Mouse (Mus musculus): ENCODE measurements around the gene Cyfip2.

Gene Cyfip2

DNA sequence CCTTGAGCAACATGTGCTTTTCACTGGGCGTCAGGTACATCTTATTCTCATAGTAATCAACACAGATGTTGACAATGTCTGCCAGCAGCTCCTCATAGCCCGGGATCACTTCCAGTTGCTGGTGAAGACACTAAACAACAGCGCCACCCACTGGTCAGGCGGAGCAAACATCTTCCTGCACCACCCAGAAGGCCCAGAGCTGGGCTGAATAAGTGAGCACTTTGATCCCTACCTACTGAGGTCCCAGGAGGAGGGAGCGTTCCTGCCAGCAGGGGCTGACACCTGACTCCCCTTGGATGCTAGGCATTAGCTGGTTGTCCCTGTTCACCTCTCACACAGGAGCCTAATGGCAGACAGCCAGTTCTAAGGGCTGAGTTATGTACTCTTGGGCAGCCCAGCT lies 35.9 kb downstream of the Cyfip2 start:
- DNase-seq (ENCODE audit: low spot score in 2 of 2), result no peak

DNA sequence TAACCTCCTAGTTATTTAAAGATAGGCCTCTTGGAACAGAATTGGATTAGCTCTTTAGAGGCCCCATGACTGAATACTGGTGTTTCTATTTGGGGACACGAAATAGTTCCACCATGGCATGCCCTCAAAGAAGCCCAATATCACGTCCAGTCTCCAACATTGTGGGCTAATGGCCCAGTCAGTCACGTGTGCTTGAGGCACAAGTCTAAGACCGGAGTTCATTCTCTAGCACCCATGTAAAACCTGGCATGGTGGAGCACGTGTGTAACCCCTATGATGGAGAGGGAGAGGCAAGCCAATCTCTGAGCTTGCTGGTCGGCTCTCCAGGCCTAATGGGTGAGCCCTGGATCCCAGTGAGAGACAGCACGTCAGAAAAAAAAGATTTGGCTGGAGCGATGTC lies 36.5 kb downstream of the Cyfip2 start:
- DNase-seq (ENCODE audit: low spot score in 2 of 2), result no peak

DNA sequence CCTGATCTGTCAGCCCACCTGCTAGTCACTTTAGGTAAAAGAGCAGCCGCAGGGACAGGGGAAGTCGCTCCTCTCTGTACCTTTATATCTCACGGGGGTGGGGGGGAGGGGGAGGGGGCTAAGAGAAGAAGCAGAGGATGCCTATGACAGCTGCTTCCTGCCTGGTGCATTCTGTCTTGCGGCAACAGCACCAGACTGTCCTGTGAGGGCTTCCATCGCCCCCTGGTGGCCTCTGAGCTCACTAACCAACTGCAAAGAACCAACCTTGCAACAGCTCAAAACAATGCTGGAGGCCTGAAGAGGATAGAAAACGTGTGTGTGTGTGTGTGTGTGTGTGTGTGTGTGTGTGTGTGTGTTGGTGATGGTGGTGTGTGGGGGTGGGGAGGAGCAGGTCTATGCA lies 37.4 kb downstream of the Cyfip2 start:
- peak in 1 of 2 experiments; percentile 79 for DNase-seq (ENCODE audit: low spot score in 2 of 2)

DNA sequence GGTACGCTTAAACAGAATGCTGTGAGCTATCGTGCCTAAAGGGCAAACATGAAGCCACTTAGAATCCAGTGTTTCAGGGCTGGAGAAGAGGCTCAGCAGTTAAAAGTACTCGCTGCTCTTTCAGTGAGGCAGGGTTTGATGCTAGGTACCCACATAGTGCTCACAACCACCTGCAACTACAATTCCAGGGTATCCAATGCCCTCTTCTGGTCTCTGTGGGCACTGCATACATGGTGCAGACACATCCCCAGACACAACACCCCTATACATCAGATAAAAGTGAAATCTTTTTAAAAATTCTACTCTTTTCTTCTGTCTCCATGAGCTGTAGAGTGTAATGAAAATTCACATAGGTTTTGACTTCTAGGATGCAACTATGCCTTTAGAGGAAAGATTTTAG lies 38.7 kb downstream of the Cyfip2 start:
- no peak for DNase-seq (ENCODE audit: low spot score in 2 of 2)

DNA sequence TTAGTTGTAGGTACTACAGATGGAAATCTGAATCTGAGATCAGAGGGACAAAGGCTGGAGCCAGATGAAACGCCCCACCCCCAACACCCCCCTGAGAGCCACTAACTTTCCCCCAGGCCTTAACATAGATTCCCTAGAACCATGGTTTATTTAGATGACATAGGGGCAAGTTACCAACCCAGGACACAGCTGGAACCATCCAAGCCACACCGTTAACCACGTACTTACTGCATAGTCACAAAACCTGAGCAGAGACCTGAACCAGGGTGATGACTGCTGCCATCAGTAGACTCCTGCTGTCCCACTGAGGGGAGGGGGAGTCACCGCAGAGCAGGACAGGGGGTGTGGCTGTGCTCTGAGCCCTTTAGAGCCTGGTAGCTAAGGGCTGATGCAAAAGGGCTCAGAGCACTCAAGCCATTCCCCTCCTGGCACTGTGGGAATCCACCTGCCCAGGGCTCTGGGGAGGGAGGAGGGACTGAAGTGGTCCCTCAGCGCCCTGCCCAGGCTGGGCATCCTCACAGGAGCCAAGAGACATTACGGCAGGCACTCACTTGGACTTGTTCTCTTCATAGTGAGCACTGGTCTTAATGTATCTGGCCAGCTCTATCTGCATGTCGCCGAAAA lies 40.5 kb downstream of the Cyfip2 start:
- DNase-seq (ENCODE audit: low spot score in 2 of 2), result no peak

DNA sequence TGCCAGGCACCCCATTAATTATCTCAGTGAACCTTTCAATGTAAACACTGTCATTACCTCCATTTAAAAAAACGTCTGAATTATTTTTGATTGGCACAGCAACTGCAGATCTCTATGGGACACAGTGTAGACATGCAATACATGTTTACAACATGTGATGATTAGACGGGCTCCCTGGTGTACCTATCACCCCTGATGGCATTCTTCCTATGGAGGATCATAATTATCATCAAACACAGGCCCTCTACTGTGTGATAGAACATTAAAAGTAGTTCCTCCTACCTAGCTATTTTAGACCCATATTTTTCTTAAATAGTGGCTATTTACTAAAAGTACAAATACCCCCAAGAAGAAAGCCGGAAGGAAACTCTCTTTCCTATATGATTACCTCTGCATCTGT lies 42.8 kb downstream of the Cyfip2 start:
- DNase-seq (ENCODE audit: low spot score in 2 of 2), result no peak

DNA sequence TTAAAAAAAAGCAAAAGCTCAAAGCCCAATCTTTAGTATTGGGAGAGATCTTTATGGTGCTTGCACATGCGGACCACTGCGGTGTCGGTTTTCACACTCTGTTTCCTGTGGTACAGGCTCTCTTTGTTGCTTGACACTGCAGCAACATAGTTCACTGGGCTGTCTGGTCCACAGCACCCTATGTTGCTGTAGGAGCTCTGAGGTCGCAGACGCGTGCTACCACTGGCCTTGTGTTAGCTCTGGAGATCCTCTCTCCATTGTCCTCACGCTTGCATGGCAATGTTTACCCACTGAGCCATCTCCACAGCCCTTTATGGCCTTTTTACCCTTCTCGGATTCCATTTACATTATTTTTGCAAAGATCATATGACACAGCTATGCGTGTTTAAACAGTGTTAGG lies 43.3 kb downstream of the Cyfip2 start:
- no peak for DNase-seq (ENCODE audit: low spot score in 2 of 2)

DNA sequence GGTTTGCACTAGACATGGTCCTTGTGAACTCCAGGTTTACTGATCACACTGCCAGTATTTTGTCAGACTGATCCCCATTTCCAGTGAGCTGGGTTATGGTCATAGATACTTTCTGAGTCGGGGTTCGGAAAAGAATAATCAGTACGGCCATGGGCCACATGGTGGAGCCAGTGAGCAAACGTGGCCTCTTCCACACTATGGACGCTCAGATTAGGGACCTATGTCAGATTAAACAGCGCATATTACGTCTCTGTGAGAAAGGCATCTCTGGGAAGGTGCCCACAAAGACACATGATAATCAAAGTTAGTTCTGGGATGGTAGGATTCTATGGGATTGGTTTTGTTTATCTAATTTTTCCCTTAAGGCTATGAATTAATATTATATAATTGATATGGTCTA lies 43.7 kb downstream of the Cyfip2 start:
- peak in 1 of 2 experiments; percentile 74 for DNase-seq (ENCODE audit: low spot score in 2 of 2)

DNA sequence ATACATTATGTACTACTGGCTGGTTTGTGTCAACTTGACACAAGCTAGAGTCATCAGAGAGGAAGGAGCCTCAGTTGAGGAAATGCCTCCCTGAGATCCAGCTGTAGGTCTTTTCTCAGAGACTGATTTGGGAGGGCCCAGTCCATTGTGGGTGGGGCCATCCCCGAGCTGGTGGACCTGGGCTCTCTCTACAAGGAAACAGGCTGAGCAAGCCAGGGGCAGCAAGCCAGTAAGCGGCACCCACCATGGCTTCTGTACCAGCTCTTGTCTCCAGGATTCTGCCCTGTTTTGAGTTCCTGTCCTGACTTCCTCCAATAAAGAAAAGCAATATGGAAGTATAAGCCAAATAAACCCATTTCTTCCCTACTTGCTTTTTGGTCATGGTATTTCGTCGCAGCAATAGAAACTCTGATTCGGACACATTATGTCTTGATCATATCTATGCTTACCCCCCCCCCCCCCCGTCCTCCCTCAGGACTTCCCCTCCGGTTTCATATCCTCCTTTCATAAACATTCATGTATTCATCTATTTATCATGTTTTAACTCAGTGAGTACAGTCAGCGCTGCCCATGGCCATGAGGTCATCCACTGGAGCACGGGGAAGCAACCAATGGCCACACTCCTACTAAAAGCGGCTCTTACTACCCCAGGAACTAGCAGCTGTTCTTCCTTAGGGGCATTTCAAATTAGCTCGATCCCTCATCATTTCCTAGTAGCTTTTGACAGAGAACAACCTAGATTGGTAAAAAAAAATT lies 47.5 kb downstream of the Cyfip2 start:
- no peak for DNase-seq (ENCODE audit: low spot score in 2 of 2)

DNA sequence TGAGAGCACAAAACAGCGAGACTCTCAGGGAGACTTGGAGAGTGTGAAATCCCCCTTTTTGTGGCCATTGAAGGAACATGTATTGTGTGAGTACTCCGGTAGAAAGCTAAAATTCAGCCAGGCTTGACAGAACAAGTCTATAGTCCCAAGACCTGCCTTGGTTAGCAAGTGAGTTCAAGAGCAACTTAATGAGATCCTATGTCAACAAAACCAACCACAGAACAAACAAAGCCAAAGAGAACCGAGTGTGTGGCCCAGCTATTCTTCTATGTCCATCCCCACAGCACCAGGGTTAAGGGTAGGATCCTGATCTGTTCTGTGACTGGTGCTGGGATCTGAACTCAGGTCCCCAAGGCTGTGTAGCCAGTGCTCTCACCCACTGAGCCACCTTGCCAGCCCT lies 48.1 kb downstream of the Cyfip2 start:
- DNase-seq (ENCODE audit: low spot score in 2 of 2), result no peak

DNA sequence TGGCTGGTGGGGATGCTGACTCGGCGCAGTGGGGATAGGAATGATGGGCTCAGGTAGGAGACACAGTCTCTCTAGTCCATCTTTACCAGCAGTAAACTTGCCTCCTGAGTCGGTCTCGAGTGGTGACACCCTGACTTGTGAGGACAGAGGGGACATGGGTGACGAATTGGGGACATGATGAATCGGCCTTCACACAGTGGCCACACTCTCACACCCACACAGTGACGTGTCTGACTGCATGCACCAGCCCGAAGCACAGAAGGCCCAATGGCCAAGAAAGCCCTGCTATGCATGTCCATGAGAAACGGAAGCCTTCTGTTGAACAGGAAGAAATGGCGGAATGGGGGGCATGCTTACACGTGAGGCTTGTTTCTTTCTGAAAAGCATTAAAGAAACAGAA lies 49.4 kb downstream of the Cyfip2 start:
- DNase-seq (ENCODE audit: low spot score in 2 of 2), result no peak

DNA sequence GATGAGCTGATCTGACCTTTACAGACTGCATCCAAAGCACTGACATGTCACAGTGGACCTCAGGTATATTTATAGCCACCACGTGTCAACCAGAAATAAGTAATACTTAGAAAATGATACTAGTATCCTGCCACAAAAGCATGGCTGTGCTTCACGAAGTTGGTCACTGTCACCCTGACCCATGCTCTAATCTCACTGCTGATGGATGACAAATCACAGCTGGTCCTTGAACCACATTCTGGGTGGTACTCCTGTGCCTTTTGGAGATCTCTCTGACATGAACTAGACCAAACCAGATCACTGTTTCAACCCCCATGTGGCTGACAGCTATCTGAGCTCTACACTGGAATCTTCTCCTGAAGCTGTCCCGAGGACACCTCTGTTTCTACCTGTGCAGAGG lies 49.8 kb downstream of the Cyfip2 start:
- DNase-seq (ENCODE audit: low spot score in 2 of 2), result no peak

DNA sequence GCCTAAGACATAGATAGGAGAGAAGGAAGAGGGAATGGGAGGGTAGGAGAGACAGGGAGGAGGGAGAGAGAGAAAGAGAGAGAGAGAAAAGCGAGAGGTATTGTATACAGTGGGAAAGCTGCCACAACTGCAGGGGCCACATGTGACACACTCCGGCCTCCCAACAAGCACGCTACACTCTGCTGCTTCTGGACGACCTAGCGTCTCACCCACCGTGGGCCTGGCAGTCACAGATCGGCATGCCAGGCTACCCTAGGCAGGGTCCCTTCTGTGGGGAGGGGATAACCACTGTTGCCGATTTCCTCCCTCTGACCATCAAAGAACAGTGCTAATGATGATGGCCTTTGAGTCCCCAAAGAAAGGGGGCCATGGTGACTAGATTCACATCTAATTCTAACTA lies 53.9 kb downstream of the Cyfip2 start:
- DNase-seq (ENCODE audit: low spot score in 2 of 2), result no peak

DNA sequence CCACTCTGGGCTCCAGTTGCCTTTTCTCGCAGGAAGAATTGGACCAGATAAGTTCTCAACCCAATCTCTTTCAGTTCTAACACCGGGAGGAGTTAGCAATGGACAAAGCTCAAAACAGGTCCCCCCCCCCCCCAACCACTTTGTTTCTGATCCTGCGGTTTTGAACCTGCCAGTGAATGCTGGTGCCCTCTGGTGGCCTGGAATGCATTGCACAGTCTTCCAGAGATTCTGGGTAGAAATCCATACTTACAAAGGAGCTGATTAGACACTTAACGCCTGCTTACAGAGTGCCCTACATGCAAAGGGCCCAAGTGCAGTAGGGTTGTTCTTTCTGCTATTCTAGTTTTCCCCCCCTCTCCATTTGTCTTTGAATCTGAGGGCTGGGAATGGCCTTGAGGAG lies 54.5 kb downstream of the Cyfip2 start:
- no peak for DNase-seq (ENCODE audit: low spot score in 2 of 2)

DNA sequence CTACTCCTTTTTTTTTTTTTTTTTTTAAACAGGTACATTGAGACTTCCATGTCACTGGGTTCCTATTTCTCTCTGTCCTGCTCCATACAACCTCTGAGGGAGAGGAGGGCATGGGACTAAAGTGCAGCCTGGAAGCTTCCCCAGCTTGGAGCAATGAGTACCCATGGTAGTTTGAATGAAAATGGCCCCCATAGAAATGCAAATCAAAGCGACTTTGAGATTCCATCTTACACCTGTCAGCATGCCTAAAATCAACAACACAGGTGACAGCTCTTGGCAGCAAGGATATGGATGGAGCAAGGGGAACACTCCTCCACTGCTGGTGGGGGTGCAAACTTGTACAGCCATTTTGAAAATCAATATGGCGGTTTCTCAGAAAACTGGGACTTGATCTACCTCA lies 57.4 kb downstream of the Cyfip2 start:
- DNase-seq (ENCODE audit: low spot score in 2 of 2), result no peak

DNA sequence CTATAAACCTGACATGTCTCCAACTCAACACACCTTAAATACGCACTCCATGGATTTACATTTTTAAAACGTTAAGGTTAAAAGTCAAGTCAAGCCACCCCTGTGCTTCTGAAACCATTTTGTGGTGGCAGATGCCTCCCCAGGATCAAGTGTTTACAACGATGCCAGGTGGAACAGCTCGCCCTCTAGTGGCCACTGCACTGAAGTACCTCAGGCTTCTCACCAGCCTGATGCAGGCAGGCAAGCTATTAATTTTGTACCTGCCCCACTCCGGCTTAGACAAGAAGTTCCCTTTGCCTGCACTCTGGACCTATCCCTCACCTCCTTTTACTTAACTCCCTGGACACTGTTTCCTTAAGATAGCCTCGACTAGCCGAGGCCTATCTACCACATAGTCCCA lies 60.7 kb downstream of the Cyfip2 start:
- DNase-seq (ENCODE audit: low spot score in 2 of 2), result peak in 1 of 2 experiments; percentile 76

DNA sequence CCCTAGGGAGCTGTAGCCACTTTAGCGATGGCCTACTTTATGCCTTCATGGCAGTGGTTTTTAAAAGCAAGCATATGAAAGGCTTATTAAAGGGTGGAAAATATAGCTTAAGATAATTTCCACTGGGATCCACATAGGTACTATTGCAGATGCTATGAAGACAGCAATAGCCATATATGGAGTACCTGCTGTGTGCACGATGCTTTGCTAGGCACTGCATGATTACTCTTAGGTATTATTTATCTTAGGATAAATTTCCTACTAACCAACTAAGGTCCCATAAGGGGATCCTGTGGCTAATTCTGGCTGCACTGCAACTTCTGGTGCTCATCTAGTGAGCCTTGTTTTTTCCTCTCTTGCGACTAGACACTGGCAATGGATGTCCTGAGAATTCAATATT lies 64.3 kb downstream of the Cyfip2 start:
- DNase-seq (ENCODE audit: low spot score in 2 of 2), result no peak

DNA sequence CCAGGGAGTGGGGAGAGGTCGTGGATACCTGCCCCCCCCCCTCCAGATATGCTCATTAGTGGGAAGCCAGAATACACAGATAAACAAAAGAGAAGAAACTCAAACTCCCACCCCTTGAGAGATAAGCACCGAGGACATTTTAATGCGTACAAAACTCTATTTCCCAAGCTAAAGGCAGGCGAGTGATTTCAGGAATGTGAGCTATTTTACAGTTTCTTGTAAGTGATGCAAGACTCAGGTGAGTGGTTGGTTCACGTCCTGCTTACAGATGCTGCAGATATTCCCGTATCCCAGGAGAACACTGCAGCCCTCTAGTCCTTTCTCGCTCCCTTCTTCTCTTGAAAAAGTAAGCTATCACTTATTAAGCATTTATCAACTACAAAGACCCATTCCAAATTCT lies 66.3 kb downstream of the Cyfip2 start:
- DNase-seq (ENCODE audit: low spot score in 2 of 2), result no peak

DNA sequence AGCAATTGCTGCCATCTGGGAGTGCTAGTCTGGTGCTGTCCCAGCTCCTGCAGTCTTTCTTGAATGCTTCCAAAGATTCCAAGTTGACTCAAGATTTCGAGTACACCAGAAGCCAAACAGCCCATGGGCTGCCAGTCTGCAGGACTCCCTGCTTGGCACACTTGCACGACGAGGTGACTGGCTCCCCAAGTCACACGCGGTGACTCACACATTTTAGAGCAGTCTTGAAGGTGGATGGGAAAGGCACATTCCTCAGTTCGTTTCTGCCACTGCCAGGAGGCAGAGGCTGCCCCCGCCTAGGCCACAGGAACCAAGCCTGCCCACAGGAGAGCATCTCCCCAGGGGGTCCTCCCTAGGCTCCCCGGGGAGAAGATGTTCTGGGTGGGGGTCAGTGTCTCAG lies 66.7 kb downstream of the Cyfip2 start:
- DNase-seq (ENCODE audit: low spot score in 2 of 2), result peak; percentile 46 to 67

DNA sequence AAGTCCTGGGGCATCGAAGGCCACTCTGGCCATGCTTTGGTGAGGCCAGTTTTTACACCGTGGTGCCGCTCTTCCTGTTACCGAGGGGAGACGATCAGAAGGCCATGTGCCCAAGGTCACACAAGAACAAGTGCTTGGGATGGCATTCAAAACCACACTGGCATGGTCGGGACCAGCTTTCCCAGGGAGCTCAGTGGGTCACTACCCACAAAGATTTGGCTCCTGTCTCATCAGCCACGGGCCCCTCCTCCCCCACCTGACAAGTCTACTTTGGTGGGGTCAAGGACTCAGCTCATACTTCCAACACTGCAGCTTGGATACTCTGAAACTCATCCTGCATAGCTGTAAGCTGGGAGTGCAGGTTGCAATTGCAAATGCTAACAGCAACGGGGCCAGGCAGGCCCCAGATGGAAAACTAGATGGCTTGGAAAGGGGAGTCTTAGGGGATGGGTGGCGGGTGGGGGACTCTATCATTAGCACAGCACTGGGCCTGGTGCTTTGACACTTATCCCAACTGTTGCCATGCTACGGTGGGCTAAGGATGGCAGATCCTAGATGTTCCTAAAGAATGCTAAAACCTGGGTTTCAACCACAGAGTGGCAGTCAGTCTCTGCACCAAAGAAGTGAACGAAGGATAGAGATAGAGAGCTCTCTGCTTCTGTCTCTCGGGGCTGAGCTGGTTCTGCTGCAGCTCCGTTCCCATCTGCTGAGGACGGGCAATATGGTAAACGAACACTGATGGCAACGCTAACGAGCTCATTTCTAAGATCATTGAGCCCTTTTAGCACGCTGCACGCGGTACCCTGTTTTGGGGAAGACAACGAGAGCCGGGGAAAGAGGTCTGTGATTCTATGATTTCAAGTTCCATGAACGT lies 67.7 kb downstream of the Cyfip2 start:
- DNase-seq (ENCODE audit: low spot score in 2 of 2), result no peak

DNA sequence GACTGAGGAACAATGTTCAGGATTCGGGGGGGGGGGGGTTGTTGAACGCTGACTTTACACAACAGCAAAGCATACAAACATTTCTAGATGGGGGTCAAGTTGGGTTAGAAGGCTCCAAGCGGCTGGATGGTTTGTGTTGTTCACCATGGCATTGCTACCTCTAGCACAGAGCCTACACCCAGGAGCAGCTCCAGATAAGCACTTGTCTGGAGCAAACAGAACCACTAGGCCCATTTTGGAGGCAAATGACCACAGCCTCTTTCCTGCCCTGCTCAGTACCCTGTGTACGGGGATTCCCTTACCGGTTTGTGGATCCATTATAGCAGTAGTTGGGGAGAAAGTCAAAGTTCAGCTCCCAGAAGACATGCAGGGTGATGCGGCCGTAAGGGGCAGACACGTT lies 70.7 kb downstream of the Cyfip2 start:
- no peak for DNase-seq (ENCODE audit: low spot score in 2 of 2)

DNA sequence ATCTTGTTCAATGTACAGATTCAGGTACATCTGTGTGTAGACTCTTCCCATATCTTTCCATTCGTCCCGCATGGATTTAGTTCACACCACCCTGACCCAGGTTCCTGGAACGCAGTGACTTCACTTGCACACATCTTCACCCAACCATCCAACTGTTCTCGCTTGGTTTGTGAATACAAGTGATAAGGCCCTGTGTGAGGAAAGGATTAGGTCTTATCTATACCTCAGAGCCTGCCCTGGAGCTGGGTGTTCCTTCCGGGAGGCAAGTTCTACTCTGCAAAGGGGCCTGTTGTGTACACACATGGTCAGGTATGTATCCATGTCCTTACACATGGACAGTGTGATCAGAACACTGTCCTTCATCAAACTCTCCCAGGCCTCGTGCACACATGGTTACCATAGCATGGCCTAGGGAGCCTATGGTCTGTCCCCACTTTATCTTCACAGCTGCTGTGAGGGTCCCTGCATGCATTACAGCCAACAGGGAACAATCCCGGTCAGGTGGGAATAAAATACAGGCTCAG lies 71.4 kb downstream of the Cyfip2 start:
- no peak for DNase-seq (ENCODE audit: low spot score in 2 of 2)

DNA sequence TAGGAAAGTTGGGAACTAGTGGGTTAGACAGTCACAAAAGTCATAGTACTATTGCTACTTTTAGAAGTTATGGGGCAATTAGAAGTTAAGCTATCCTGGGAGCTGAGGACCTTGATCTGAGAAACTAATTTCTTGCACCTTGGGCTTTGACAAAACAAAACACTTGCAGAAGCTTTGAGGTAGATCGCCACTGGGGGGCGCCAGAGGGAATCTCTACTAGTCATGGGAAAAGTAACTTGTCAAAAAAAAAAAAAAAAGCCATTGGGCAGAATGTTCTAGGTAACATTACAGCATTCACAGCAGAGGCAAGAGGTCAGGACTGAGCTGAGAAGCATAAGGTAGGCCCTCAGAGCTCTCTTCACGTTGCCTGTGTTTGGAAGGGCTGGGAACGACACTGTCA lies 75.7 kb downstream of the Cyfip2 start:
- peak in 1 of 2 experiments; percentile 84 for DNase-seq (ENCODE audit: low spot score in 2 of 2)

All from left cerebral cortex, adult 9 months (tissue).